ENCODE assay signal across 14 mouse cellular contexts in genomic region chr5:114541656-114542445, GRCm38 (mm10). TPM values are rescaled to one million over a fixed set of nuclear protein-coding genes. Genes with fewer than 3 reads are reported as not detected.
DNase-seq lines count a peak whose midpoint lies in the region; ATAC-seq and TF ChIP-seq lines count a peak whose summit lies in the region.
"Had no signal": no experiment of that assay in that cellular context is flagged by ENCODE, and none has a peak within 500 bp of the region (broad histone marks: within the 10 kb centered on the region; RNA-seq: fewer than 3 reads in every experiment).

No protein-coding gene starts in this region.

- peak; percentile 24; the same call in 1 of the 2 replicates for TF ChIP-seq EP300 in heart, adult 2 months (IDR thresholded peaks at IDR 0.05; ENCODE audit: insufficient read depth, low read depth, low read length)

- no peak for TF ChIP-seq CTCF in heart, adult 2 months (IDR thresholded peaks at IDR 0.05)
- TF ChIP-seq CTCF in E14TG2a.4 (conservative IDR thresholded peaks at IDR 0.05; ENCODE audit: low read length) = no peak

- DNase-seq in heart, adult 2 months = peak in 1 of 2 experiments; percentile 33
- no peak for DNase-seq in heart, postnatal 36 days
- peak; percentile 66 for DNase-seq in embryo, embryonic 11 days
- DNase-seq in heart, postnatal 10 days = peak; percentile 57 to 72
- DNase-seq in frontal cortex, postnatal 25 days (ENCODE audit: low spot score in 2 of 2) = no peak
- DNase-seq in kidney, adult 18-20 months = no peak
- DNase-seq: adrenal gland, postnatal 36 days; B cell, adult 2 months; cerebellum, adult 18-20 months; kidney, postnatal 4 days had no signal

- 45% methylated on average over 15 of the region's 15 CpGs for WGBS in heart, adult 2 months

- no peaks in the 10 kb centered on the region for H3K79me2 ChIP-seq in heart, adult 2 months (replicated peaks; ENCODE audit: control insufficient read depth, insufficient read depth, low read length)

- intact Hi-C loops in heart, adult 2 months (cut with DNase I) = no loop called here
- intact Hi-C loops in heart, postnatal 36 days (cut with DNase I) = no loop called here
- intact Hi-C loops in heart, postnatal 10 days (cut with DNase I) = loop anchor here (2.0 kb wide), 1 partner anchor 27 kb away; the partner anchor contains the start of gene Fam222a

- no peak overlapping the region for H3K9ac ChIP-seq in heart, adult 2 months (ENCODE audit: low read depth, low read length)
- H3K9ac ChIP-seq: lung, embryonic 15.5 days had no signal

- peaks cover 2% of the 10 kb centered on the region; the same call in 1 of the 2 replicates for H3K4me1 ChIP-seq in heart, adult 2 months (ENCODE audit: control insufficient read depth, insufficient read depth, low read length)
- H3K4me1 ChIP-seq in E14TG2a.4 (replicated peaks; ENCODE audit: low read depth, low read length) = peaks cover 61% of the 10 kb centered on the region

- no peak overlapping the region for H3K4me3 ChIP-seq in heart, adult 2 months
- H3K4me3 ChIP-seq in E14TG2a.4 (replicated peaks; ENCODE audit: low read length) = peak overlapping the region; percentile 35
- H3K4me3 ChIP-seq: lung, embryonic 15.5 days had no signal

- H3K27ac ChIP-seq in heart, adult 2 months = no peak overlapping the region
- H3K27ac ChIP-seq: lung, embryonic 15.5 days had no signal

- TF ChIP-seq POLR2A in heart, adult 2 months (IDR thresholded peaks at IDR 0.05; ENCODE audit: insufficient read depth, low read depth, low read length) = no peak

- ATAC-seq in megakaryocyte progenitor cell, adult 5-6 weeks (replicated peaks; ENCODE audit: poor library complexity) = no peak
- ATAC-seq: Patski had no signal

- H3K27me3 ChIP-seq in heart, adult 2 months (ENCODE audit: control insufficient read depth, insufficient read depth, low read length) = no peaks in the 10 kb centered on the region
- H3K27me3 ChIP-seq in E14TG2a.4 (ENCODE audit: insufficient read depth, low read length) = peaks cover 22% of the 10 kb centered on the region

- H3K36me3 ChIP-seq in heart, adult 2 months (ENCODE audit: control insufficient read depth, insufficient read depth, low read length) = no peaks in the 10 kb centered on the region
- H3K36me3 ChIP-seq in E14TG2a.4 (ENCODE audit: insufficient read depth, low read length) = no peaks in the 10 kb centered on the region
- H3K36me3 ChIP-seq: lung, embryonic 15.5 days had no signal

- H3K9me3 ChIP-seq in E14TG2a.4 (ENCODE audit: low read length) = no peaks in the 10 kb centered on the region
- H3K9me3 ChIP-seq: lung, embryonic 15.5 days had no signal

RNA-seq across cellular contexts. Expression of gene Fam222a, which starts 26.0 kb away (rescaled TPM):
- total RNA-seq in heart, adult 2 months (2021) = 1 to 10 TPM; 2.1 to 5.0 TPM
- 2.0 and 2.8 TPM in 2 replicates for polyA plus RNA-seq in heart, adult 2 months (2012; rRNA removed)
- 1 to 10 TPM; 1.6 to 1.9 TPM for total RNA-seq in heart, postnatal 36 days (2021)
- 1 to 10 TPM; 7.2 to 8.0 TPM for total RNA-seq in heart, postnatal 10 days (2021)
- total RNA-seq in megakaryocyte progenitor cell, adult 5-6 weeks (2015) = 0.47 and 0.88 TPM in 2 replicates
- 0.04 TPM in 1 of 2 replicates, not detected in the other for total RNA-seq in megakaryocyte progenitor cell, adult 5-6 weeks (2017)

Comparison
In these comparisons a context has a peak if more than half of its experiments do, and no peak if none do; other contexts are left out.
1. DNase-seq: peak in embryo, embryonic 11 days (single experiment) and heart, postnatal 10 days (2 of 2); none in heart, postnatal 36 days (0 of 2), frontal cortex, postnatal 25 days (0 of 2) and kidney, adult 18-20 months (single experiment).